Mouse (Mus musculus): ENCODE measurements at regions not wholly inside any gene's neighbourhood (a gene's known extent, or its start where the extent isn't known, plus 50 kb on each side); places are given as distances from the start of the nearest gene placed in this dataset.

GRCm38 (mm10) chrX:23136710-23137109 lies 228.2 kb downstream of the Klhl13 start:
- peak; percentile 4 for DNase-seq

GRCm38 (mm10) chrX:23095867-23096266 lies 269.0 kb downstream of the Klhl13 start:
- DNase-seq, result no peak

DNA sequence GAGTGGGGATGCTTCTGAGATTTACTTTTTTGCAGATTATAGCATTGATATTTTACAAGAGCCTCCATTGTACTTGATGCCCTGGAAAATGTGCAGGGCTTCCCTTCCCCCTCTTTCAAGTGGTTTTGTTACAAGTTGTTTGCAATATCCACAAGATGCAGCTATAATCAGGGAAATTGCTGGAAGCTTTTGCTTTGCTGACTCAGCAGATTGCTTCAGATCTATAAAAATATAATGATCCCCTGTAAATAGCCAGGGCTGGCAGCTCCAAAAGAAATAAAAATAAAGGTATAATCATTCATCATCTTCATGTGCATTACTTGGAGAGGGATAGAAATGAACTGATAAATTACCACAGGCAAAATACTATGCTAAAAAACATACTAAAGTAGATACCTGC lies 272.1 kb downstream of the Klhl13 start:
- no peak for DNase-seq

- no peak for DNase-seq
Observed at GRCm38 (mm10) chrX:23066432-23066831, 298.4 kb downstream of the Klhl13 start.

GRCm38 (mm10) chrX:23027622-23028021 lies 337.3 kb downstream of the Klhl13 start:
- no peak for DNase-seq

DNA sequence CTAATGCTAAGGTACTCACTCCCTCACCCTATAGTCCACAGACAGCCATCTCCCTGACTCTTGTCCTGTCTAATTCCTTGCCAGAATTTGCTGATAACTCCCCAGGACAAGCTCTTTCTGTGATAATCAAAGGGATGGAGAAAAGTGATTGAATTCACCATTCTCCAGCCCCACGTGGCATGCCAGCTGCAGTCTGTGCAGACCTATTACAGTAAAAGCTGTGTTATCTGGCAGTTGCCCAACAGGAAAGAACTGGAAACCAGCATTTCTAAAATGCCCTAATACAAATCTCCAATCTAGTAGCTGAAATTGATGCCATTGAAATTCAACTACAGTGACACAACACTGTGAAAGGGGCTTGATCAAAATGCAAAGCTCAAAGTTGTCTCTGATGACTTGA lies 349.3 kb downstream of the Klhl13 start:
- no peak for DNase-seq

DNA sequence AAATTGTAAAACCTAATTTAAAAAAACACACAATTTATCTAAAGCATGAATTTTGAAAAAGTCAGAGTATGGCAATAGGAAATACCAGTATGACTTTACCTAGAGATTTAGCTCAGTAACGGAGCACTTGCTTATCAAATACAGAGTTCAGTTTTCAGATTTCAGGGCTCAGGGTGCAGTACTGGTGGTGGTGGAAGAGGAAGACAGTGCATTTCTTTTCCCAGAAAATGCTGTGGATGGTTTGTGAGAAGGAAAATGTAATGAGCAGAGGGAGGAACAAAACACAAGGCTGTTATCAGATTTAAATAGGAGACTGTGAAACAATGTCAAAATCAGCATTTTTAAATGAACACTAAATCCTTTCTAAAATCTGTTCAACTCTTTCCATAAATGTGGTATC lies 349.8 kb downstream of the Klhl13 start:
- no peak for DNase-seq
